Mouse (Mus musculus) testis, adult 2 months (tissue): ENCODE data around the gene Lrit3. TPM values are rescaled to one million over a fixed set of nuclear protein-coding genes. Genes with fewer than 3 reads are reported as not detected.
"Not testable (repeated sequence)": the region's sequence is repeated elsewhere in the genome, so short reads cannot be mapped to it uniquely, and the experiment has no call there.

Source experiments
- H3K27ac ChIP-seq: fragments of 200-500 bp; 2 replicates; pipeline ENCODE4 v1.5.1; 2012; ENCODE audit warnings: low read depth, low read length; ENCODE audit not compliant: control insufficient read depth, insufficient read depth
- H3K27me3 ChIP-seq: fragments of 200-500 bp; 2 replicates; pipeline ENCODE4 v1.6.1; 2012; ENCODE audit warnings: mild to moderate bottlenecking, low read length, moderate library complexity; ENCODE audit not compliant: control insufficient read depth, insufficient read depth
- H3K36me3 ChIP-seq: fragments of 200-500 bp; 2 replicates; pipeline ENCODE4 v1.6.1; 2012; ENCODE audit warnings: mild to moderate bottlenecking, low read length; ENCODE audit not compliant: control insufficient read depth, insufficient read depth
- H3K4me1 ChIP-seq: fragments of 200-500 bp; 2 replicates; pipeline ENCODE4 v1.6.1; 2012; ENCODE audit warnings: low read length; ENCODE audit not compliant: control insufficient read depth, insufficient read depth
- H3K4me3 ChIP-seq: fragments of 200-500 bp; 2 replicates; pipeline ENCODE4 v1.5.1; 2012; ENCODE audit warnings: low read depth, mild to moderate bottlenecking, low read length, moderate library complexity, mixed read lengths; ENCODE audit not compliant: control insufficient read depth
- CTCF ChIP-seq: fragments of 200-500 bp; IDR thresholded peaks from 2 replicates; pipeline ENCODE4 v1.5.1; 2012; ENCODE audit warnings: low read depth, mild to moderate bottlenecking, inconsistent platforms, low read length, moderate library complexity; ENCODE audit not compliant: control insufficient read depth, insufficient read depth, insufficient replicate concordance
- POLR2A ChIP-seq: fragments of 200-500 bp; IDR thresholded peaks from 2 replicates; pipeline ENCODE4 v1.6.1; 2012; ENCODE audit warnings: low read depth, mild to moderate bottlenecking, inconsistent platforms, low read length, moderate library complexity; ENCODE audit not compliant: control insufficient read depth
- polyA plus RNA-seq: library from polyadenylated mRNA; depleted of rRNA; stranded (reverse); fragments of >200 nt; gene quantifications from 2 replicates; pipeline ENCODE4 v1.2.3, GENCODE M21; 2012

Gene Lrit3
- polyA plus RNA-seq, 1 experiment = not detected

GRCm38 (mm10) chr3:129771210-129771609 is 32.6 kb downstream of the Lrit3 start:
- no peak overlapping the region for H3K4me3 ChIP-seq
- H3K27me3 ChIP-seq = no peaks in the 10 kb centered on the region
- H3K4me1 ChIP-seq = no peaks in the 10 kb centered on the region
- H3K27ac ChIP-seq = no peak overlapping the region
- no peak for TF ChIP-seq POLR2A
- no peak for TF ChIP-seq CTCF
- H3K36me3 ChIP-seq = no peaks in the 10 kb centered on the region

GRCm38 (mm10) chr3:129766971-129767794 is 36.6 kb downstream of the Lrit3 start:
- H3K27ac ChIP-seq = no peak overlapping the region
- H3K27me3 ChIP-seq = no peaks in the 10 kb centered on the region
- TF ChIP-seq CTCF (no peak), POLR2A (no peak)
- H3K36me3 ChIP-seq = no peaks in the 10 kb centered on the region
- H3K4me1 ChIP-seq = no peaks in the 10 kb centered on the region
- no peak overlapping the region for H3K4me3 ChIP-seq

- H3K27me3 ChIP-seq = no peaks in the 10 kb centered on the region
- TF ChIP-seq CTCF = no peak
- H3K4me1 ChIP-seq = no peaks in the 10 kb centered on the region
- no peaks in the 10 kb centered on the region for H3K36me3 ChIP-seq
- H3K4me3 ChIP-seq = no peak overlapping the region
- no peak overlapping the region for H3K27ac ChIP-seq
Observed at GRCm38 (mm10) chr3:129766106-129766505, 37.7 kb downstream of the Lrit3 start.

GRCm38 (mm10) chr3:129757599-129757998 is 46.2 kb downstream of the Lrit3 start:
- H3K36me3 ChIP-seq, H3K27me3 ChIP-seq, H3K4me1 ChIP-seq, H3K4me3 ChIP-seq, H3K27ac ChIP-seq: not testable (repeated sequence)

GRCm38 (mm10) chr3:129754650-129755604 is 48.9 kb downstream of the Lrit3 start, which contains the start of gene Egf:
Gene Egf (minus strand): TSS chr3:129755316.
- no peaks in the 10 kb centered on the region for H3K27me3 ChIP-seq
- no peak for TF ChIP-seq CTCF
- no peak for TF ChIP-seq POLR2A
- H3K4me1 ChIP-seq = peaks cover 4% of the 10 kb centered on the region
- H3K36me3 ChIP-seq = no peaks in the 10 kb centered on the region
- no peak within 1 kb of the TSS for H3K4me3 ChIP-seq
- H3K27ac ChIP-seq = no peak within 1 kb of the TSS

GRCm38 (mm10) chr3:129744803-129745202 is 59.0 kb downstream of the Lrit3 start:
- H3K4me3 ChIP-seq = peak overlapping the region; percentile 13
- H3K27ac ChIP-seq = no peak overlapping the region
- H3K27me3 ChIP-seq = no peaks in the 10 kb centered on the region
- H3K4me1 ChIP-seq = peaks cover 15% of the 10 kb centered on the region
- TF ChIP-seq POLR2A (no peak), CTCF (peak; percentile 72; the same call in 1 of the 2 replicates)
- H3K36me3 ChIP-seq = no peaks in the 10 kb centered on the region

GRCm38 (mm10) chr3:129742781-129743180 is 61.0 kb downstream of the Lrit3 start:
- TF ChIP-seq POLR2A (no peak), CTCF (no peak)
- H3K4me3 ChIP-seq = no peak overlapping the region
- no peaks in the 10 kb centered on the region for H3K27me3 ChIP-seq
- no peaks in the 10 kb centered on the region for H3K36me3 ChIP-seq
- H3K27ac ChIP-seq = no peak overlapping the region
- peaks cover 12% of the 10 kb centered on the region for H3K4me1 ChIP-seq
